Mouse (Mus musculus) MEL (cell line): ENCODE measurements around the gene Cep68.

Source experiments
- CTCF ChIP-seq, 3 experiments: IDR thresholded peaks in 2 of 3; conservative IDR thresholded peaks in 1 of 3; 2 replicates each; pipeline ENCODE4 v1.5.1; 2011 to 2012; ENCODE audit warnings: low read length in 3 of 3, low read depth in 2 of 3, mild to moderate bottlenecking in 2 of 3, improper control_type of control experiment in 1 of 3, inconsistent platforms in 1 of 3, mixed read lengths in 1 of 3, moderate library complexity in 1 of 3; ENCODE audit not compliant: control insufficient read depth in 1 of 3, insufficient read depth in 1 of 3, poor library complexity in 1 of 3, severe bottlenecking in 1 of 3
- E2F4 ChIP-seq: IDR thresholded peaks from 2 replicates; pipeline ENCODE4 v1.6.1; 2011; ENCODE audit warnings: low read depth, low read length, improper control_type of control experiment, borderline replicate concordance
- EP300 ChIP-seq, 2 experiments: IDR thresholded peaks; 2 replicates each; pipeline ENCODE4 v1.6.1; 2011; ENCODE audit warnings: improper control_type of control experiment in 2 of 2, low read length in 2 of 2, low read depth in 1 of 2, mild to moderate bottlenecking in 1 of 2
- GATA1 ChIP-seq: IDR thresholded peaks from 2 replicates; pipeline ENCODE4 v1.6.1; 2011; ENCODE audit warnings: low read depth, low read length, improper control_type of control experiment
- MAX ChIP-seq: IDR thresholded peaks from 2 replicates; pipeline ENCODE4 v1.6.1; 2011; ENCODE audit warnings: low read length, improper control_type of control experiment
- NELFE ChIP-seq: IDR thresholded peaks from 2 replicates; pipeline ENCODE4 v1.6.1; 2011; ENCODE audit warnings: low read depth, low read length, improper control_type of control experiment
- POLR2A ChIP-seq, 2 experiments: IDR thresholded peaks; 2 replicates each; pipeline ENCODE4 v1.6.1; 2011 to 2012; ENCODE audit warnings: low read length in 2 of 2, mild to moderate bottlenecking in 2 of 2, control low read depth in 1 of 2, improper control_type of control experiment in 1 of 2, low read depth in 1 of 2, moderate library complexity in 1 of 2; ENCODE audit not compliant: control insufficient read depth in 1 of 2, insufficient read depth in 1 of 2, poor library complexity in 1 of 2
- POLR2AphosphoS2 ChIP-seq: IDR thresholded peaks from 2 replicates; pipeline ENCODE4 v1.6.1; 2011; ENCODE audit warnings: low read length, improper control_type of control experiment
- UBTF ChIP-seq: IDR thresholded peaks from 2 replicates; pipeline ENCODE4 v1.6.1; 2012; ENCODE audit warnings: low read depth, mild to moderate bottlenecking, inconsistent platforms, low read length, improper control_type of control experiment, moderate library complexity, borderline replicate concordance; ENCODE audit not compliant: insufficient read depth
- ZKSCAN1 ChIP-seq: IDR thresholded peaks from 2 replicates; pipeline ENCODE4 v1.6.1; 2012; ENCODE audit warnings: low read depth, mild to moderate bottlenecking, inconsistent platforms, low read length, improper control_type of control experiment, moderate library complexity

DNA sequence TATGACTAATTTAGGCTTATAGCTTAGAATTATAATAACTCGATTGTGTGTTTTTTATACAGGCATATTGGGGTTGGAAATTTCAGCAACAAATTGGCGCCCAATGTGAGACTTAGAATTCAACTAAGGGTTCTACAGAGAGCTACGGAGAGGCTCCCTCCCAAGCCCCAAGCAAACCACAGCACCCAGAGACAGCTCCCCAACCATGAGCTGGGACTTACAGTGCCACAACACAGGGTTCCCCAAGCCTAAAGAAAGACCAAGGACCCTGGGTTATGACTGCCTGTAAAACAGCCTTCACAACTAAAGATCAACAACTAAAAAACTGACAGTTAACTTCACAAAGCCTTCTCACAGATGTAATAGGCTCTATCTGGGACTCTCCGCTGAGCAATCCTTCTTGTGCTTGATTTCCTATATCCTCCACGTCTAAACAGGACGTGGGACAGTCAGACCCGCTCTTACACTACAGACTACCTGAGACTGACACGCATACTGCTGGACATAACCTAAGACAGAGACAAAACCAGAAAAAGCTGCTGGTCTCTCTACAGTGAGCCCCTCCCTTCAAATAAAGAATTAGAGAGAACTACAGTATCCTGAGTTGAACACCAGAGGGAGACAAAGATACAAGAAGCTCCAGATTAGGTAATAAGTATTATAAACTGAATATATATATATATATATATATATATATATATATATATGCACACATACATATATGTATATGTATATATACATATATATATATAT lies 13.6 kb upstream of the Cep68 start:
- TF ChIP-seq NELFE (no peak), EP300 (IDR thresholded peaks at IDR 0.05; ENCODE audit: low read depth in 1 of 2, low read length in 2 of 2) (no peak), UBTF (no peak), MAX (no peak), CTCF (IDR thresholded peaks at IDR 0.05 in 2 of 3, conservative IDR thresholded peaks at IDR 0.05 in 1 of 3; ENCODE audit: control insufficient read depth in 1 of 3, insufficient read depth in 1 of 3, low read depth in 2 of 3, low read length in 3 of 3, poor library complexity in 1 of 3, severe bottlenecking in 1 of 3) (peak in 2 of 3 experiments; percentile 26 to 67; a peak in 4 of 6 replicates), ZKSCAN1 (no peak), POLR2AphosphoS2 (no peak), GATA1 (no peak), E2F4 (no peak), POLR2A (IDR thresholded peaks at IDR 0.05; ENCODE audit: control insufficient read depth in 1 of 2, insufficient read depth in 1 of 2, low read depth in 1 of 2, low read length in 2 of 2, poor library complexity in 1 of 2) (no peak)
